Comparison of ENCODE assay signal across 27 mouse cellular contexts in the genomic region with DNA sequence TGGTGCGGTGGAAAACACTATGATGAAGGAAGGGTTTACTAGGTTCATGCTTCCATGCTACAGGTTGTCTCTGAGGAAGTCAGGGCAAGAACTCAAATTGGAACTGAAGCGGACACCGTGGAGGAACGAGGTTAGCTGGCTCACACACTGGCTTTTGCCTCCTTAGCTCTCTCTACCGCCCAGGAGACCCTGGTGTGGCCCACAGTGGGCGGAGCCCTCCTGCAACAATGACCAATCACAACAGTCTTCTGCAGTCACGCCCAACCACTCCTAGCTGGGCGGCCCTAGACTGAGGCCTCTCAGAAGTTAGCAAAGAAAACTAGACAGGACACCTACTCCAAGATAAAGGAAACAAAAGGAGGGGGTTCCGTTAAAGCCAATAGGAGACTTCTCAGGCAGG. TPM values are rescaled to one million over a fixed set of nuclear protein-coding genes. Genes with fewer than 3 reads are reported as not detected.
DNase-seq lines count a peak whose midpoint lies in the region; ATAC-seq and TF ChIP-seq lines count a peak whose summit lies in the region.
"Had no signal": no experiment of that assay in that cellular context is flagged by ENCODE, and none has a peak within 500 bp of the region (broad histone marks: within the 10 kb centered on the region; RNA-seq: fewer than 3 reads in every experiment).

No protein-coding gene starts in this region.

- no peak overlapping the region for H3K27ac ChIP-seq in heart, embryonic 12.5 days (ENCODE audit: poor library complexity, severe bottlenecking)
- no peak overlapping the region for H3K27ac ChIP-seq in liver, embryonic 13.5 days
- H3K27ac ChIP-seq in gastrocnemius, adult 2 months: no peak overlapping the region
- H3K27ac ChIP-seq: embryonic facial prominence, embryonic 15.5 days; heart, embryonic 15.5 days; hindbrain, embryonic 13.5 days; limb, embryonic 12.5 days; midbrain, embryonic 10.5 days; neural tube, embryonic 15.5 days had no signal

- peak; percentile 78 for DNase-seq in heart, adult 11 months
- DNase-seq in ES-CJ7 (ENCODE audit: low read depth, low spot score) (peak; percentile 50), ZHBTc4 (ENCODE audit: low read depth, low spot score) (peak; percentile 78)
- DNase-seq in liver, embryonic 13.5 days: peak; percentile 27
- no peak for DNase-seq in gastrocnemius, adult 2 months
- DNase-seq in embryo, embryonic 11 days: no peak
- DNase-seq: cerebellum, adult 2 months; cerebellum, postnatal 36 days; gastrocnemius, postnatal 14 days; heart, adult 18-20 months; heart, postnatal 36 days; kidney, postnatal 25 days; layer of hippocampus, postnatal 36 days; lung, adult 18-20 months; lung, postnatal 10 days; right cerebral cortex, adult 18-20 months; right cerebral cortex, postnatal 4 days; thymus, adult 18-20 months; thymus, postnatal 4 days had no signal

- H3K4me1 ChIP-seq in heart, embryonic 12.5 days (replicated peaks): no peaks in the 10 kb centered on the region
- peaks cover 4% of the 10 kb centered on the region for H3K4me1 ChIP-seq in liver, embryonic 13.5 days (replicated peaks)
- H3K4me1 ChIP-seq: embryonic facial prominence, embryonic 15.5 days; heart, embryonic 15.5 days; hindbrain, embryonic 13.5 days; limb, embryonic 12.5 days; midbrain, embryonic 10.5 days; neural tube, embryonic 15.5 days had no signal

- H3K4me2 ChIP-seq in heart, embryonic 12.5 days: no peak overlapping the region
- no peak overlapping the region for H3K4me2 ChIP-seq in liver, embryonic 13.5 days
- H3K4me2 ChIP-seq: embryonic facial prominence, embryonic 15.5 days; heart, embryonic 15.5 days; hindbrain, embryonic 13.5 days; limb, embryonic 12.5 days; neural tube, embryonic 15.5 days had no signal

- 57% methylated on average over 9 of the region's 9 CpGs for WGBS in heart, embryonic 12.5 days
- WGBS in liver, embryonic 13.5 days (ENCODE audit: insufficient replicate concordance): 52% methylated on average over 9 of the region's 9 CpGs

- intact Hi-C loops in gastrocnemius, adult 2 months (cut with DNase I): no loop called here

- H3K9ac ChIP-seq in heart, embryonic 12.5 days: no peak overlapping the region
- no peak overlapping the region for H3K9ac ChIP-seq in liver, embryonic 13.5 days
- H3K9ac ChIP-seq: embryonic facial prominence, embryonic 15.5 days; heart, embryonic 15.5 days; hindbrain, embryonic 13.5 days; limb, embryonic 12.5 days; neural tube, embryonic 15.5 days had no signal

- no peak for TF ChIP-seq CTCF in gastrocnemius, adult 2 months (IDR thresholded peaks at IDR 0.05)

- peaks cover 17% of the 10 kb centered on the region; the same call in 1 of the 2 replicates for H3K36me3 ChIP-seq in heart, embryonic 12.5 days
- peaks cover 9% of the 10 kb centered on the region for H3K36me3 ChIP-seq in liver, embryonic 13.5 days
- H3K36me3 ChIP-seq: embryonic facial prominence, embryonic 15.5 days; heart, embryonic 15.5 days had no signal

- ATAC-seq in heart, embryonic 12.5 days (ENCODE audit: insufficient number of reproducible peaks, low FRiP score): no peak
- ATAC-seq in liver, embryonic 13.5 days (ENCODE audit: low read depth): peak; percentile 75
- ATAC-seq: forebrain, embryonic 16.5 days had no signal

- no peak overlapping the region for H3K4me3 ChIP-seq in heart, embryonic 12.5 days
- H3K4me3 ChIP-seq in liver, embryonic 13.5 days (replicated peaks): no peak overlapping the region
- H3K4me3 ChIP-seq in gastrocnemius, adult 2 months: no peak overlapping the region
- H3K4me3 ChIP-seq: embryonic facial prominence, embryonic 15.5 days; heart, embryonic 15.5 days; hindbrain, embryonic 13.5 days; limb, embryonic 12.5 days; midbrain, embryonic 10.5 days; neural tube, embryonic 15.5 days had no signal

- peaks cover 3% of the 10 kb centered on the region; the same call in 1 of the 2 replicates for H3K9me3 ChIP-seq in heart, embryonic 12.5 days (replicated peaks)
- no peaks in the 10 kb centered on the region for H3K9me3 ChIP-seq in liver, embryonic 13.5 days (replicated peaks)
- H3K9me3 ChIP-seq: embryonic facial prominence, embryonic 15.5 days; heart, embryonic 15.5 days; limb, embryonic 12.5 days; midbrain, embryonic 10.5 days had no signal

- H3K27me3 ChIP-seq in heart, embryonic 12.5 days (replicated peaks): no peaks in the 10 kb centered on the region
- H3K27me3 ChIP-seq in liver, embryonic 13.5 days: no peaks in the 10 kb centered on the region
- H3K27me3 ChIP-seq: embryonic facial prominence, embryonic 15.5 days; heart, embryonic 15.5 days; hindbrain, embryonic 13.5 days; limb, embryonic 12.5 days; neural tube, embryonic 15.5 days had no signal

RNA-seq across cellular contexts. Expression of a gene that starts 36.3 kb away (rescaled TPM):
- 50.7 and 54.9 TPM in 2 replicates for polyA plus RNA-seq in heart, embryonic 12.5 days (2016; fragmentation: Nextera tagmentation; extraction: Ambion mirVana)
- 17.1 and 22.0 TPM in 2 replicates for polyA plus RNA-seq in liver, embryonic 13.5 days (2015; fragmentation: Nextera tagmentation; extraction: Ambion mirVana)
- 1 to 10 TPM; 2.3 to 3.7 TPM for total RNA-seq in gastrocnemius, adult 2 months (2021)

Comparison
In these comparisons a context has a peak if more than half of its experiments do, and no peak if none do; other contexts are left out.
1. DNase-seq: peak in heart, adult 11 months (single experiment), ES-CJ7 (single experiment), ZHBTc4 (single experiment) and liver, embryonic 13.5 days (single experiment); none in gastrocnemius, adult 2 months (single experiment) and embryo, embryonic 11 days (single experiment).